Mouse (Mus musculus) left cerebral cortex, postnatal 14 days (tissue): ENCODE measurements around the gene Nfib. TPM values are rescaled to one million over a fixed set of nuclear protein-coding genes. Genes with fewer than 3 reads are reported as not detected.
"Not testable (repeated sequence)": the region's sequence is repeated elsewhere in the genome, so short reads cannot be mapped to it uniquely, and the experiment has no call there.

Experiments used
- DNase-seq, 2 experiments: peaks; one replicate each; pipeline ENCODE4 v3.0.0; 2021 to 2022; ENCODE audit warnings: low spot score in 2 of 2, mixed read lengths in 1 of 2
- intact Hi-C: fragments of 180-260 bp; cut with DNase I; formaldehyde crosslinking; loops from one replicate; pipeline ENCODE4 v1.15.1; 2025
- total RNA-seq, 2 experiments: library from RNA; stranded (reverse); gene quantifications; 2 replicates each; pipeline ENCODE4 v1.2.3; 2021

Nfib gene
- total RNA-seq, 2 experiments from 2014 or later: 94.4 to 100 TPM

DNA sequence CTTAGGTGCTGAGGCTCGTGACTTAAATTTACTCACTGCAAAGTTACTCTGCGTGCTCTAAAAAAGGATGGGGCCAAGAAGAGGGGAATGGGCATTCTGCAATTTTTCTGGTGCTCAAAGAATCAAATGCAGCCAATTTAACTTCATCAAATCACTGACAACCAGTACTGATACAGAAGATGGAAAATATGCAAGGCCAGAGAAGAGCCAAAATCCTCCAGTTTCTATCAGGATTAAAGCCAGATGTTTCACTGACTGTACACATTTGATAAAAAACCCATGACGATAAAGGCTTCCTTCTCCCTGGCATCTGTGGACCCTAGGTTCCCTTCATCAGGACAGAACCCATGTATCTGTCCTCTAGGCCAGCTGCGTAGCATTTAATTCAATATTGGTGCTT is 433.5 kb downstream of the Nfib start:
- no peak for DNase-seq
- intact Hi-C loops: no loop called here

DNA sequence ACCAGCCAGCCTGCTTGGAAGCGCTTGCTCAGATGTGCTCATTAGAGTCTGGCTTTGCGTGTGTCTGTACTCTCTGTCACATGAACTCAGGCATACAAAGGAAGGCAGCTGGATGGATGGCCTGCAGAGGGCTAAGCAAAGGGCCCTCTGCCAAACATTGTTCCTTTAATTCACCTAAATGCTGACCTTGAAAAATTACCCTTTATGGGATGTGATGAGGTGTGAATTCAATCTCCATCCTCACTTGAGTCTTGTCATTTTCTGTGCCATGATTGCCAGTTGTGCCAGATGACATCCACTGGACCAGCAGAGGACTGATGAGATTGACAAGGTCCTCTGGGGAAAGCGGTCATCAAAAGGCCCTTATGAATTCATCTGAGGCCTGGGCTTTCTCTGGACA is 434.0 kb downstream of the Nfib start:
- intact Hi-C loops: no loop called here

GRCm38 (mm10) chr4:82267832-82268778 is 437.4 kb downstream of the Nfib start:
- intact Hi-C loops: no loop called here
- DNase-seq: no peak

More for the DNA sequence above, 434.0 kb downstream of the Nfib start:
- DNase-seq: no peak

DNA sequence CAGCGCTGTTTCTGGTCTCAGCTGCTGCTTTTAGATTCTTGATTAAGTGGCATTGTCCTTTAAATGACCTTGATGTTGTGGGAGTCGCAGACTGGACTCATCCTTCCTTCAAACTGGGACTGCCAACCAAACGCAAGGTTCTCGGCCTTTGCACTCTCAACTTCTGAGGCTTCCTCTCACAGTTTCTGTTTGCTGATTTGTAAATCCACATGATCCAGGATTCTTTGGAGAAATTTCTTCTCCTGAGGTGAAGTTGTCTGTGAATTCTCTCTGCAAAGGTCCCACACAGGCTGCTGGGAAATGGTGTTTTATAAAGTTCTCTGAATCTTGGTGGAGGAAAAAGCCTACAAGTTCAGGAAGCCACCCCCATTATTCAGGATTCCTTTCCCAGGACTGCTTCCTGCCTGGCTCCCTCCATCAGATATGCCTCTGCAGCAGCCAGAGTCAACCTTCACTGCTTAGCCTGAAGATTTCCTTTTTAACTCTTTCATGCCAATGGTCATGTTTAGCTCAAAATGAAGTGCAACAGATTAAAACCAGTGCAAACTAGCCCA is 439.4 kb downstream of the Nfib start:
- intact Hi-C loops: no loop called here
- DNase-seq: no peak

GRCm38 (mm10) chr4:82258545-82258944 is 447.0 kb downstream of the Nfib start:
- intact Hi-C loops, DNase-seq: not testable (repeated sequence)

GRCm38 (mm10) chr4:82252054-82252453 is 453.5 kb downstream of the Nfib start:
- intact Hi-C loops: no loop called here
- no peak for DNase-seq

DNA sequence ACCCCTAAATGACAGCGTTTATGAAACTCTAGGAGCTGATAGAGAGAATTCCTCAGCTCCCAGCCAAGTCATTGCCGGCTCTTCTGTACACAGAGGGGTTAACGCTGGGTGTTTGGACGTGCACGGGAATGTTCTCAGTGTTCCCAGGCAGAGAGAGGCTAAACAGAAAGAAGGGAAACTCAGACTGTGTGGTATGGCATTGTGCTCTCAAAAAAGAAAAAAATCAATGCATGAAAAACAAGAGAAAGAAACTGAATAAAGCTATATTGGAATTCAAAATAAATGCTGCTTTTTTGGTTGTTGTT is 455.2 kb downstream of the Nfib start:
- intact Hi-C loops: no loop called here
- DNase-seq: no peak

GRCm38 (mm10) chr4:82249518-82250354 is 455.8 kb downstream of the Nfib start:
- DNase-seq: no peak
- intact Hi-C loops: no loop called here

- intact Hi-C loops: no loop called here
- no peak for DNase-seq
Observed at GRCm38 (mm10) chr4:82248961-82249360, 456.6 kb downstream of the Nfib start.

DNA sequence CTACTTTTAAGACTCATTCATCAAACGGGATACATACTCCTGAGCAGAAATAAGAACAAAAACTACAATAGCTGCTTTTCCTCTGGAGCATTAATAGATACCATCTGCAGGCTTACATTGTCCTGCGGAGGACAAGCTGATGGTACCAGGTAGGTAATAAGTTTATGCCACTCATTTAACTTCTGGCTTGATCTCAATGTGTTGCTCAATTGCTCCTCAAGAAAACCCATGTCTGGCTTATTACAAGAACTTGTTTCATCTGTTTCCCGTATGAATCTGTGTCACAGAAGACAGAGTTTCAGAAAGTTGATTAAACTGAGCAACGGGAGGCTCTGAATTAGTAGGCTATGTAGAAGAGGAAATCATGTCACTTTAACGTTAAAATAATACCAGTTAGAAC is 457.5 kb downstream of the Nfib start:
- DNase-seq: no peak
- intact Hi-C loops: no loop called here

- DNase-seq: no peak
- intact Hi-C loops: no loop called here
Observed at GRCm38 (mm10) chr4:82246290-82246689, 459.3 kb downstream of the Nfib start.

Other genes starting within 250 kb of the Nfib start
- 10 to 100 TPM; 58.9 to 62.1 TPM for gene Zdhhc21, start 154.2 kb upstream of the Nfib start, total RNA-seq
- under 1 TPM; 0.40 to 0.51 TPM for gene Cer1, start 179.4 kb upstream of the Nfib start, total RNA-seq